Mouse (Mus musculus): Measurements from ENCODE around the gene Castor1. TPM values are rescaled to one million over a fixed set of nuclear protein-coding genes. Genes with fewer than 3 reads are reported as not detected.
A peak's percentile ranks its signal among the peaks of the same experiment; 100 is the strongest.

The Castor1 gene
- polyA plus RNA-seq, 1 experiment from 2014 or later, result 4.1 TPM

GRCm38 (mm10) chr11:4209556-4209955, 8.5 kb upstream of the Castor1 start:
- H3K4me2 ChIP-seq, result no peak overlapping the region
- no peaks in the 10 kb centered on the region for H3K4me1 ChIP-seq (replicated peaks)
- no peak overlapping the region for H3K27ac ChIP-seq (replicated peaks)
- H3K9me3 ChIP-seq, result no peaks in the 10 kb centered on the region
- ATAC-seq (ENCODE audit: low read depth), result no peak
- H3K36me3 ChIP-seq, result peaks cover 87% of the 10 kb centered on the region
- WGBS, result 86% methylated on average over 5 of the region's 5 CpGs
- no peaks in the 10 kb centered on the region for H3K27me3 ChIP-seq
- no peak overlapping the region for H3K4me3 ChIP-seq
- no peak overlapping the region for H3K9ac ChIP-seq

- H3K4me2 ChIP-seq, result no peak overlapping the region
- H3K9me3 ChIP-seq, result no peaks in the 10 kb centered on the region
- H3K36me3 ChIP-seq, result peaks cover 95% of the 10 kb centered on the region
- no peak overlapping the region for H3K27ac ChIP-seq (replicated peaks)
- no peak for ATAC-seq (ENCODE audit: low read depth)
- H3K4me1 ChIP-seq (replicated peaks), result no peaks in the 10 kb centered on the region
- no peak overlapping the region for H3K4me3 ChIP-seq
- 70% methylated on average over 1 of the region's 1 CpGs for WGBS
- H3K9ac ChIP-seq, result no peak overlapping the region
- H3K27me3 ChIP-seq, result no peaks in the 10 kb centered on the region
Measured at GRCm38 (mm10) chr11:4210786-4211185, 7.2 kb upstream of the Castor1 start.

GRCm38 (mm10) chr11:4213107-4213506, 4.9 kb upstream of the Castor1 start:
- H3K9me3 ChIP-seq, result no peaks in the 10 kb centered on the region
- H3K4me1 ChIP-seq (replicated peaks), result peaks cover 5% of the 10 kb centered on the region
- H3K27me3 ChIP-seq, result peaks cover 10% of the 10 kb centered on the region
- no peak overlapping the region for H3K9ac ChIP-seq
- H3K27ac ChIP-seq (replicated peaks), result no peak overlapping the region
- WGBS, result 88% methylated on average over 10 of the region's 10 CpGs
- no peak for ATAC-seq (ENCODE audit: low read depth)
- no peak overlapping the region for H3K4me3 ChIP-seq
- peaks cover 74% of the 10 kb centered on the region for H3K36me3 ChIP-seq
- no peak overlapping the region for H3K4me2 ChIP-seq

- WGBS, result 93% methylated on average over 14 of the region's 14 CpGs
- Histone ChIP-seq H3K4me1 (replicated peaks) (peaks cover 16% of the 10 kb centered on the region), H3K4me3 (no peak overlapping the region), H3K9ac (no peak overlapping the region), H3K9me3 (no peaks in the 10 kb centered on the region), H3K27me3 (peaks cover 23% of the 10 kb centered on the region), H3K27ac (replicated peaks) (no peak overlapping the region), H3K4me2 (no peak overlapping the region), H3K36me3 (peaks cover 61% of the 10 kb centered on the region)
- ATAC-seq (ENCODE audit: low read depth), result no peak
Measured at GRCm38 (mm10) chr11:4214572-4214971, 3.5 kb upstream of the Castor1 start.

GRCm38 (mm10) chr11:4215061-4215460, 3.0 kb upstream of the Castor1 start:
- no peak overlapping the region for H3K27ac ChIP-seq (replicated peaks)
- no peak overlapping the region for H3K4me3 ChIP-seq
- WGBS, result 79% methylated on average over 10 of the region's 10 CpGs
- H3K9ac ChIP-seq, result no peak overlapping the region
- peaks cover 28% of the 10 kb centered on the region for H3K27me3 ChIP-seq
- peaks cover 56% of the 10 kb centered on the region for H3K36me3 ChIP-seq
- no peaks in the 10 kb centered on the region for H3K9me3 ChIP-seq
- no peak for ATAC-seq (ENCODE audit: low read depth)
- no peak overlapping the region for H3K4me2 ChIP-seq
- peaks cover 16% of the 10 kb centered on the region for H3K4me1 ChIP-seq (replicated peaks)

- no peaks in the 10 kb centered on the region for H3K9me3 ChIP-seq
- no peak for ATAC-seq (ENCODE audit: low read depth)
Measured at GRCm38 (mm10) chr11:4216248-4217000, 1.6 kb upstream of the Castor1 start.

GRCm38 (mm10) chr11:4218637-4219036, 612 bp downstream of the Castor1 start:
- peak overlapping the region; percentile 67 for H3K9ac ChIP-seq
- H3K36me3 ChIP-seq, result peaks cover 20% of the 10 kb centered on the region
- H3K27me3 ChIP-seq, result peaks cover 30% of the 10 kb centered on the region
- peaks cover 18% of the 10 kb centered on the region for H3K4me1 ChIP-seq (replicated peaks)
- WGBS, result 6% methylated on average over 6 of the region's 6 CpGs
- H3K9me3 ChIP-seq, result no peaks in the 10 kb centered on the region
- peak overlapping the region; percentile 44 for H3K4me3 ChIP-seq
- no peak for ATAC-seq (ENCODE audit: low read depth)
- no peak overlapping the region for H3K27ac ChIP-seq (replicated peaks)
- H3K4me2 ChIP-seq, result peak overlapping the region; percentile 64

More at GRCm38 (mm10) chr11:4216248-4217000, 1.6 kb upstream of the Castor1 start:
- no peak overlapping the region for H3K9ac ChIP-seq
- H3K27me3 ChIP-seq, result peaks cover 30% of the 10 kb centered on the region
- no peak overlapping the region for H3K4me3 ChIP-seq
- H3K36me3 ChIP-seq, result peaks cover 42% of the 10 kb centered on the region
- no peak overlapping the region for H3K4me2 ChIP-seq
- H3K27ac ChIP-seq (replicated peaks), result no peak overlapping the region
- 83% methylated on average over 9 of the region's 9 CpGs for WGBS
- H3K4me1 ChIP-seq (replicated peaks), result peaks cover 16% of the 10 kb centered on the region

GRCm38 (mm10) chr11:4219317-4219751, 1.3 kb downstream of the Castor1 start:
- peaks cover 30% of the 10 kb centered on the region for H3K27me3 ChIP-seq
- 15% methylated on average over 2 of the region's 2 CpGs for WGBS
- H3K4me1 ChIP-seq (replicated peaks), result peaks cover 21% of the 10 kb centered on the region
- H3K36me3 ChIP-seq, result peaks cover 13% of the 10 kb centered on the region
- no peak overlapping the region for H3K4me3 ChIP-seq
- H3K4me2 ChIP-seq, result peak overlapping the region; percentile 64
- H3K9ac ChIP-seq, result no peak overlapping the region
- H3K9me3 ChIP-seq, result no peaks in the 10 kb centered on the region
- H3K27ac ChIP-seq (replicated peaks), result no peak overlapping the region
- no peak for ATAC-seq (ENCODE audit: low read depth)

- Histone ChIP-seq H3K4me1 (replicated peaks) (peaks cover 21% of the 10 kb centered on the region), H3K27ac (replicated peaks) (no peak overlapping the region), H3K9ac (no peak overlapping the region), H3K4me3 (no peak overlapping the region), H3K27me3 (peaks cover 30% of the 10 kb centered on the region), H3K4me2 (no peak overlapping the region), H3K36me3 (peaks cover 7% of the 10 kb centered on the region), H3K9me3 (no peaks in the 10 kb centered on the region)
- no peak for ATAC-seq (ENCODE audit: low read depth)
- WGBS, result 62% methylated on average over 9 of the region's 9 CpGs
Measured at GRCm38 (mm10) chr11:4219908-4220307, 1.9 kb downstream of the Castor1 start.

GRCm38 (mm10) chr11:4220443-4221400, 2.7 kb downstream of the Castor1 start:
- WGBS, result 48% methylated on average over 28 of the region's 28 CpGs
- no peak overlapping the region for H3K9ac ChIP-seq
- no peaks in the 10 kb centered on the region for H3K9me3 ChIP-seq
- no peak overlapping the region for H3K4me3 ChIP-seq
- H3K27me3 ChIP-seq, result peaks cover 30% of the 10 kb centered on the region
- H3K4me1 ChIP-seq (replicated peaks), result peaks cover 21% of the 10 kb centered on the region
- H3K4me2 ChIP-seq, result no peak overlapping the region
- no peaks in the 10 kb centered on the region for H3K36me3 ChIP-seq
- no peak for ATAC-seq (ENCODE audit: low read depth)
- no peak overlapping the region for H3K27ac ChIP-seq (replicated peaks)

GRCm38 (mm10) chr11:4222046-4222950, 4.3 kb downstream of the Castor1 start:
- Histone ChIP-seq H3K4me3 (no peak overlapping the region), H3K36me3 (no peaks in the 10 kb centered on the region), H3K27ac (replicated peaks) (no peak overlapping the region), H3K9ac (no peak overlapping the region), H3K4me1 (replicated peaks) (peaks cover 21% of the 10 kb centered on the region), H3K4me2 (no peak overlapping the region), H3K9me3 (no peaks in the 10 kb centered on the region), H3K27me3 (peaks cover 28% of the 10 kb centered on the region)
- whole genome bisulfite sequencing, result 82% methylated on average over 17 of the region's 17 CpGs
- no peak for ATAC-seq (ENCODE audit: low read depth)
